Mouse (Mus musculus): ENCODE measurements around the gene Nanos2. TPM values are rescaled to one million over a fixed set of nuclear protein-coding genes. Genes with fewer than 3 reads are reported as not detected.

Nanos2 gene
- polyA plus RNA-seq (2016; fragmentation: Nextera tagmentation; extraction: Ambion mirVana) = not detected in 2 replicates

DNA sequence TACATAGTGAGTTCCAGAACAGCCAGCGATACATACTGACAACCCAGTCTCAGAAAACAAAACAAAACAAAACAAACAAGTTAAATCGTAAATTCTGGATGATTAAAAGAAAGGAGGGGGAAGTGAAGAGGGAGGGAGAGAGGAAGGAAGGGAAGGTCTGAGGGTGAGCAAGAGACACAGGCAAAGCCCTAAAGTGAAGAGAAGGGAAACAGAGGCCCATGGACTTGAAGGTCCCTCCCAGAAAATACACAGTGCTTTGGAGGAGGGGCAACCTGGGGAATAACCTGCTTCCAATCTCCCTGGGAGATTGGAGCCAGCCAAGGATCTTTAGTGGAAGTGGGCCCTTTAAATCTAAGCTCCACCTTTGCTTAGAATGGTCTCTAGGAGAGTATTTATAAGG is at the start of gene Nanos2:
Gene Nanos2 (plus strand): TSS at position 301 of the 400 bp plus-strand sequence.
- Histone ChIP-seq H3K4me1 (peaks cover 19% of the 10 kb centered on the region), H3K36me3 (no peaks in the 10 kb centered on the region), H3K27me3 (ENCODE audit: insufficient read depth, poor library complexity, severe bottlenecking) (peaks cover 30% of the 10 kb centered on the region), H3K4me3 (no peak within 1 kb of the TSS), H3K9me3 (no peaks in the 10 kb centered on the region), H3K27ac (no peak within 1 kb of the TSS)
- no peak for DNase-seq (ENCODE audit: low spot score)
- WGBS = 69% methylated on average over 2 of the region's 2 CpGs

GRCm38 (mm10) chr7:18942376-18942775 is 44.8 kb upstream of the Nanos2 start:
- H3K36me3 ChIP-seq = no peaks in the 10 kb centered on the region
- H3K4me1 ChIP-seq = no peaks in the 10 kb centered on the region
- 50% methylated on average over 1 of the region's 1 CpGs for WGBS
- no peak for DNase-seq (ENCODE audit: low spot score)
- H3K4me3 ChIP-seq = no peak overlapping the region
- H3K27ac ChIP-seq = no peak overlapping the region
- no peaks in the 10 kb centered on the region for H3K9me3 ChIP-seq
- peaks cover 19% of the 10 kb centered on the region; the same call in 1 of the 2 replicates for H3K27me3 ChIP-seq (ENCODE audit: insufficient read depth, poor library complexity, severe bottlenecking)

DNA sequence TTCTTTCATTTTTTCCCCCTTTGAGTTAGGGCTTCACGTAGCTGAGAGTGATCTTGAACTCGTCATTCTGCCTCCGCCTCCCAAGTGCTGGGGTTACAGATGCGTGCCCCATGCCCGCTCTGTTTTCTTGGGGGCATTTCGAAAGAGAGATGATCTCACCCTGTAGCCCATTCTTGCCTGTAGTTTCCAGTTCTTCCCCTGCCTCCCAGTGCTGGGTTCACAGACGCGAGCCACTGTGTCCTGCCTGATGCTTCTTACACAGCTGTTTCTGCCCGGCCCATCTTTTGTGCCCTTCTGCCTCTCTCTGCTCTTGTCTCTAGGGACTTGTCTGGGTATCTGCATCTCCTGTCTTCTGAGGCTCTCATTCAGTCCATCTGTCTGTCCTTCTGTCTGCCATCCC is 44.4 kb upstream of the Nanos2 start:
- no peak overlapping the region for H3K4me3 ChIP-seq
- peaks cover 19% of the 10 kb centered on the region; the same call in 1 of the 2 replicates for H3K27me3 ChIP-seq (ENCODE audit: insufficient read depth, poor library complexity, severe bottlenecking)
- 54% methylated on average over 9 of the region's 9 CpGs for WGBS
- no peak overlapping the region for H3K27ac ChIP-seq
- H3K9me3 ChIP-seq = no peaks in the 10 kb centered on the region
- DNase-seq (ENCODE audit: low spot score) = no peak
- no peaks in the 10 kb centered on the region for H3K36me3 ChIP-seq
- H3K4me1 ChIP-seq = no peaks in the 10 kb centered on the region

DNA sequence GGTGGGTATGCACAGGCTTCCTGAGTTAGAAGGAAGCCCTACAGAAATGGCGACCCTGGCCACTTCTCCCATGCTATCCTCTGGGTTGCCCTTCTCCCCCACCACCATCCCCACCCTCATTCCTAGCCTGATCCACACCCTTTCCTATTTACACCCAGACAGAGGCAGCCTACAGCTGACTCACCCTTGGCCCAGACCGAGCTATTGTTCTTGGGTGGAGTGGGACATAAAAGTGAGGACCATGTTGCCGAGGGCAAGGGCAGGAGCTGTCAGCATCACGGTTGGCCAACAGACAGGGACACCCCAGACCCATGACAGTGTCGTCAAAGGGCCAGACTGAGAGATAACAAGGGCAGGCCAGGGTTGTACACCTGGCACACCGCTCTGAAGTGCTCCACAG is 39.0 kb upstream of the Nanos2 start:
- Histone ChIP-seq H3K36me3 (no peaks in the 10 kb centered on the region), H3K4me3 (no peak overlapping the region), H3K27me3 (ENCODE audit: insufficient read depth, poor library complexity, severe bottlenecking) (peaks cover 29% of the 10 kb centered on the region), H3K9me3 (no peaks in the 10 kb centered on the region), H3K4me1 (peaks cover 15% of the 10 kb centered on the region), H3K27ac (no peak overlapping the region)
- DNase-seq (ENCODE audit: low spot score) = no peak
- 61% methylated on average over 6 of the region's 6 CpGs for WGBS

DNA sequence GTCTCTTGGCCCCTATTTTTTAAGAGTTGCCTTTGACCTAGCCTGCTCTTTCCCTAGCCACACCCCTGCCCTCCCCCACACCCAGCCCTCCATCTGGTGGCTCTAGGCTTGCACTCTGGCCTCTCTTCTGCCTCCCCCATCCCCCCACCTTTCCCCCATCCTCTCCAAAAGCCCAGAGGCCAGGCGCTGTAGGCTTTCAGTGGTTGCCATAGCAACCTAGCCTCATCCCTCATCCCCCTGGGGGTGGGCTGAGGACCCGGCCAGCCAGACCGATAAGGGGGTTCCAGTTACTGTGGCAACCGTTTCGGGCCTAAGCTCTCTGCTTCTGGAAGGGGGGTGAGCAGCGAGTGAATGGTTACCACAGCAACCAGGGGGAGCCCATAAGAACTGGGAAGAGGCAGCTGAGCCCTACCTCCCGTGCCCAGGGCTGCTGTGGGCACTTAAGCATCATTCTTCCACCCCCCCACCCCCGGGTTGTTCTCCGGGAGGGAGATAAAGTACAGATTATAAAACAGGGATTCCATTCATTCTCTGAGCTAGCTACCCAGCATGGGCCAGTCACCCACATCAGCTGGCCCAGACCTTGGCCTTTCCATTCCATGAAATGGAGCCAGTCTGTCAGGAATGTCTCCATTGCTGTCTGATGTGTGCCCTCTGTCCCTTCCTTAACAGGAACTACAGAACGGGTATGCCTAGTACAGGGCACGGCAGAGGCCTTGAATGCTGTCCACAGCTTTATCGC is 37.2 kb upstream of the Nanos2 start:
- no peaks in the 10 kb centered on the region for H3K36me3 ChIP-seq
- no peak for DNase-seq (ENCODE audit: low spot score)
- WGBS = 27% methylated on average over 12 of the region's 12 CpGs
- no peak overlapping the region for H3K4me3 ChIP-seq
- peaks cover 15% of the 10 kb centered on the region for H3K4me1 ChIP-seq
- H3K27ac ChIP-seq = no peak overlapping the region
- H3K9me3 ChIP-seq = no peaks in the 10 kb centered on the region
- peaks cover 18% of the 10 kb centered on the region for H3K27me3 ChIP-seq (ENCODE audit: insufficient read depth, poor library complexity, severe bottlenecking)

DNA sequence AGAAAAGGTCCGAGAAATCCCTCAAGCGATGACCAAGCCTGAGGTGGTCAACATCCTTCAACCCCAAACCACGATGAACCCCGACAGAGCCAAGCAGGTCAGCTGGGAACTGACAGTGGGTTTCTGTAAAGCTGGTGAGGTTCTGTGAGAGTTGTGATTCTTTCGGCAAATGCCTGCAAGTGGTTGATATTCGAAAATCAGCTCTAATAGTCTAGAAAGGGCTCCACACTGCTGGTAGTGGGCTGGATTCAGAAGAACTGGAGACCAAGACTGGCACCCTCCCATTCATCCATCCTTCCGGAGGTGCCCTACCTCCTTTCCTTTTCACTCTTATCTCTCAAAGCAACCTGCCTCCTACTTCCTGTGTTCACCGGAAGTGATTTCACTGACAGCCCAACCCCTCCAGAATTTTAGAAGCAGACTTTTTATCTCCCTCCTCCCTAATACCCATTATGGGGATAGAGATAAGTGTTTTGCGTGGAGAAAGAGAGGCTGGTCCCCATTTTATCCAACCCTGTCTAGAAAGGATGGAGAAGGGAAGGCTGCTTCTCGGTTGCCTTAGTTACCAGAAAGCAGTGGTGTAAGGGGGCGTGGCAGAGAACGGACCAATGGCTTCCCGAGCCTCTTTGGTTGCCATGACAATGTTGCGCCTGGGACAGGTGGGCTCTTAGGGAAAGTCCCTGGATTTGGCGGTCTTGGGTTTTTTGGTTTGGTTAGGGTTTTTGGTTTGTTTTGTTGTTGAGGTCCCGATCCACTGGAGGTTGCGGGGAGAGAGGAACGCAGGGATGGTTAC is 36.5 kb upstream of the Nanos2 start:
- DNase-seq (ENCODE audit: low spot score) = no peak

DNA sequence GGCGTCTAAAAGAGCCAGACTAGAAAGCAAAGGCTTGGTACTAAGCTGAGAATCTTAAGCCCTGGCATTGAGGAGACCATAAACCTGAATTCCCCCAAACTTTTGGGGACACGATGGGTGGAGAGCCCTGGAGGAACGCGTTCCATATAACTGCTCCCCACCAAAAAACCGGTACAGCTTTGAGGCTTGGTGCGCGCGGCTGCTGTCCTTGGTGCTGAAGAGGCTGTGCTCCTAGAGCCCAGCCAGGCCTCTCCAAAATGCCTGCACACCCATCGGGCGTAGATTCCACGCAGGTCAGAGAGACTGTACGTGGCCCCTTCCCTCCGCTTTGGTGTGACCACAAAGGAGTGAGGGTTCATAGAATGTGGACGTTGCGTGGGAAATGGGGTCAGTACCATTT is 35.8 kb upstream of the Nanos2 start:
- 12% methylated on average over 15 of the region's 15 CpGs for WGBS
- peak; percentile 83 for DNase-seq (ENCODE audit: low spot score)
- Histone ChIP-seq H3K9me3 (no peaks in the 10 kb centered on the region), H3K27ac (no peak overlapping the region), H3K4me1 (peaks cover 15% of the 10 kb centered on the region), H3K36me3 (no peaks in the 10 kb centered on the region), H3K4me3 (no peak overlapping the region), H3K27me3 (ENCODE audit: insufficient read depth, poor library complexity, severe bottlenecking) (peaks cover 29% of the 10 kb centered on the region)

More for the DNA sequence above, 36.5 kb upstream of the Nanos2 start:
- Histone ChIP-seq H3K27me3 (ENCODE audit: insufficient read depth, poor library complexity, severe bottlenecking) (peaks cover 22% of the 10 kb centered on the region), H3K4me3 (no peak overlapping the region), H3K9me3 (no peaks in the 10 kb centered on the region), H3K27ac (no peak overlapping the region), H3K36me3 (no peaks in the 10 kb centered on the region), H3K4me1 (peaks cover 15% of the 10 kb centered on the region)
- WGBS = 19% methylated on average over 18 of the region's 18 CpGs

DNA sequence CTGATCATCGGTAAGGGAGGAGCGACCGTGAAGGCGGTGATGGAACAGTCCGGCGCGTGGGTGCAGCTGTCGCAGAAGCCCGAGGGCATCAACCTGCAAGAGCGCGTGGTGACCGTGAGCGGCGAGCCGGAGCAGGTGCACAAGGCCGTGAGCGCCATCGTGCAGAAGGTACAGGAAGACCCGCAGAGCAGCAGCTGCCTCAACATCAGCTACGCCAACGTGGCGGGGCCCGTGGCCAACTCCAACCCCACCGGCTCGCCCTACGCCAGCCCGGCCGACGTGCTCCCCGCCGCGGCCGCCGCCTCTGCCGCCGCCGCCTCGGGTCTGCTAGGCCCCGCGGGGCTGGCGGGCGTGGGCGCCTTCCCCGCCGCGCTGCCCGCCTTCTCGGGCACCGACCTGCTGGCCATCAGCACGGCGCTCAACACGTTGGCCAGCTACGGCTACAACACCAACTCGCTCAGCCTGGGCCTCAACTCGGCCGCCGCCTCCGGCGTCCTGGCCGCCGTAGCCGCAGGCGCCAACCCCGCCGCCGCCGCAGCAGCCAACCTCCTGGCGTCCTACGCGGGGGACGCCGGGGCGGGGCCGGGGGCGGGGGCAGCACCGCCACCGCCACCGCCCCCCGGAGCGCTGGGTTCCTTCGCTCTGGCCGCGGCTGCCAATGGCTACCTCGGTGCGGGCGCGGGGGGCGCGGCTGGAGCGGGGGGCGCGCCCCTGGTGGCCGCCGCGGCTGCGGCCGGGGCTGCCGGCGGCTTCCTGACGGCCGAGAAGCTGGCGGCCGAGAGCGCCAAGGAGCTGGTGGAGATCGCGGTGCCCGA is 29.4 kb upstream of the Nanos2 start:
- H3K4me1 ChIP-seq = peaks cover 26% of the 10 kb centered on the region
- DNase-seq (ENCODE audit: low spot score) = no peak
- H3K4me3 ChIP-seq = peak overlapping the region; percentile 76
- H3K27ac ChIP-seq = peak overlapping the region; percentile 84
- no peaks in the 10 kb centered on the region for H3K36me3 ChIP-seq
- under 1% methylated on average over 87 of the region's 107 CpGs for WGBS
- H3K9me3 ChIP-seq = no peaks in the 10 kb centered on the region
- peaks cover 74% of the 10 kb centered on the region for H3K27me3 ChIP-seq (ENCODE audit: insufficient read depth, poor library complexity, severe bottlenecking)

DNA sequence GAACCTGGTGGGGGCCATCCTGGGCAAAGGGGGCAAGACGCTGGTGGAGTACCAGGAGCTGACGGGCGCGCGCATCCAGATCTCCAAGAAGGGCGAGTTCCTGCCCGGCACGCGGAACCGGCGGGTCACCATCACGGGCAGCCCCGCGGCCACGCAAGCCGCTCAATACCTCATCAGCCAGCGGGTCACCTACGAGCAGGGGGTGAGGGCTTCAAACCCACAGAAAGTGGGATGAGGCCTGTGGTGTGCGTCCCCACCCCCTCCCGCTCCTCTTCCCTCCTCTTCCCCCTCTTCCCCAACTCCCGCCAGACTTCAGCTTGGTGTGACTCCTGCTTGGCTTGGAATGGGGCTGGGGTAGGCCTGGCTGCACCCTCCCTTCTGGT is 28.8 kb upstream of the Nanos2 start:
- H3K4me3 ChIP-seq = peak overlapping the region; percentile 76
- H3K36me3 ChIP-seq = no peaks in the 10 kb centered on the region
- DNase-seq (ENCODE audit: low spot score) = no peak
- H3K4me1 ChIP-seq = peaks cover 32% of the 10 kb centered on the region
- H3K27me3 ChIP-seq (ENCODE audit: insufficient read depth, poor library complexity, severe bottlenecking) = peaks cover 80% of the 10 kb centered on the region
- peak overlapping the region; percentile 84 for H3K27ac ChIP-seq
- WGBS = 0% methylated on average over 8 of the region's 21 CpGs
- no peaks in the 10 kb centered on the region for H3K9me3 ChIP-seq

GRCm38 (mm10) chr7:18959446-18959845 is 27.8 kb upstream of the Nanos2 start:
- peaks cover 91% of the 10 kb centered on the region for H3K27me3 ChIP-seq (ENCODE audit: insufficient read depth, poor library complexity, severe bottlenecking)
- H3K27ac ChIP-seq = no peak overlapping the region
- H3K9me3 ChIP-seq = no peaks in the 10 kb centered on the region
- 34% methylated on average over 8 of the region's 8 CpGs for WGBS
- no peak overlapping the region for H3K4me3 ChIP-seq
- H3K4me1 ChIP-seq = peaks cover 34% of the 10 kb centered on the region
- DNase-seq (ENCODE audit: low spot score) = no peak
- H3K36me3 ChIP-seq = no peaks in the 10 kb centered on the region

DNA sequence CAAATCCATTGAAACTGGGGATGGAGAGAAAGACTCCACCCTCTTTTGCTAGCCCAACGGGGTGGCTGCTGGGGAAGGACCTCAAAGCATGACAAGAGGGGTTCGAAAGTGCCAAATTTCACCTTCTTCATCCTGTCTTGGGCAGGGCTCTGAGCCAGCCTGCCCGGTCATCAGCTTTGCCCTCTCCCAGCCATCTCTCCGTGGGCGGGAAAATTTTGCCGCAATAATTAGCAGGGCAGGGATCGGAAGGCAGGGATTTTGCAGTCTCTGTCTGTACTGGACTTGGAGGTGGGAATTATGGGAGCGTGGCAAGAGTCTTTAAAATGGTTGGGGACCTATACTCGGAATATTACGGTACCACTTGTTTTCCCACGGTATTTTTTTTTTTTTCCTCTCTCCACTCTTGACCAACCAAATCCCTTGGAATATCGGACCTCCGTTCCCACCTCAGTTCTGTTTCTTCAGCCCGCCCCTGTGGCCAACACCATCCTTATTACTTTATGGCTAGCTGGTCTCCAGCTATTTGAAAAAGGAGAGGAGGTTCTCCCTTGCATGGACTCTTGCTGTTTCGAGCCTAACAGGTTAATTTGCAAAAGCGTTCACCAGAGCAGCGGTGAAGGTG is 24.9 kb upstream of the Nanos2 start:
- Histone ChIP-seq H3K4me3 (peak overlapping the region; percentile 46), H3K4me1 (peaks cover 32% of the 10 kb centered on the region), H3K9me3 (no peaks in the 10 kb centered on the region), H3K27ac (no peak overlapping the region), H3K27me3 (ENCODE audit: insufficient read depth, poor library complexity, severe bottlenecking) (peaks cover 90% of the 10 kb centered on the region), H3K36me3 (no peaks in the 10 kb centered on the region)
- WGBS = 1% methylated on average over 17 of the region's 17 CpGs
- DNase-seq (ENCODE audit: low spot score) = no peak

- 1% methylated on average over 20 of the region's 20 CpGs for WGBS
- peaks cover 27% of the 10 kb centered on the region for H3K4me1 ChIP-seq
- no peak for DNase-seq (ENCODE audit: low spot score)
- H3K27me3 ChIP-seq (ENCODE audit: insufficient read depth, poor library complexity, severe bottlenecking) = peaks cover 84% of the 10 kb centered on the region
- no peaks in the 10 kb centered on the region for H3K36me3 ChIP-seq
- no peaks in the 10 kb centered on the region for H3K9me3 ChIP-seq
- peak overlapping the region; percentile 46 for H3K4me3 ChIP-seq
- no peak overlapping the region for H3K27ac ChIP-seq
These were observed 24.4 kb upstream of the Nanos2 start for GRCm38 (mm10) chr7:18962795-18963194.

Data from heart, embryonic 10.5 days (tissue).